Mouse (Mus musculus) gonadal fat pad, adult 2 months (tissue): ENCODE data around the gene Chd6. TPM values are rescaled to one million over a fixed set of nuclear protein-coding genes. Genes with fewer than 3 reads are reported as not detected.
"Not testable (repeated sequence)": the region's sequence is repeated elsewhere in the genome, so short reads cannot be mapped to it uniquely, and the experiment has no call there.

ENCODE experiments used
- DNase-seq: peaks from one replicate; pipeline ENCODE4 v3.0.0-alpha.2; 2012; ENCODE audit warnings: low read depth
- polyA plus RNA-seq: library from polyadenylated mRNA; depleted of rRNA; stranded (reverse); fragments of >200 nt; gene quantifications from 2 replicates; pipeline ENCODE4 v1.2.3, GENCODE M21; 2012

The Chd6 gene
- polyA plus RNA-seq, 1 experiment: 16.0 TPM

DNA sequence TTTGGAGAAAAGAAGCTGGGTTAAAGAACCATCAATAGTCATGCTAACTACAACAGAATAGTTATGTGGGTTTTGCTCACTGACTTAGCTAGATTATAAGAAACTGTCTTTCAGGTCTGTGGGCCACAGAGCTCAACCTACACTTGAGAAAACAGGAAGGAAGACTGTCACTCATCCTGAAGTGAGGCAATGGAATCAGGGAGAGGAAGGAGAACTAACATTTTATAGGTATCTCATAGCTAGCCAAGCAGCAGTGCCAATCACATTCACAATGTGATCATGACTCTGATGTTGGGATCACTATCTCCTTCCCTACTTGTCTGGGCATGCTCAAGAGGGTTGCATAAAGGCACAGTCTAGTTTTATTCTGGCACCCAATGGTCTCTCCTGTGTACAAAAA is 121.4 kb downstream of the Chd6 start:
- peak; percentile 64 for DNase-seq

DNA sequence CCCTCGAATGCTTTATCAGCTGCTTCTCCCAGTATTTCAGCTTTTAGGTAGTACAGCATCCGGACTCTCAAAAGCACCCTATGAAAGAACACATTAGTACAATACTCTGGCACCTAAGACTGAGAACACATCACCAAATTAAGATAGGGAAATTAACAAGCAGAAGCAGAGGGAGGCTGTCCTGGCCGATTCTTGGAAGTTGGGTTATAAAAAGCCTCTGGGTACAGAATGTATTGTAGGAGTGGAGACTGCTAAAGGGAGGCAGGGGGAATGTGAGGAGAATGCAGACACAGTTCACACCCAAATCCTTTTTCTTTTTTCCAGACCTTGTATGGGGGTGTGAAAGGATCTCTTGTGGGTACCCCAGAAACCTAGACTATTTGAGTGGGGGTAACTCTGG is 126.2 kb downstream of the Chd6 start:
- DNase-seq: no peak

DNA sequence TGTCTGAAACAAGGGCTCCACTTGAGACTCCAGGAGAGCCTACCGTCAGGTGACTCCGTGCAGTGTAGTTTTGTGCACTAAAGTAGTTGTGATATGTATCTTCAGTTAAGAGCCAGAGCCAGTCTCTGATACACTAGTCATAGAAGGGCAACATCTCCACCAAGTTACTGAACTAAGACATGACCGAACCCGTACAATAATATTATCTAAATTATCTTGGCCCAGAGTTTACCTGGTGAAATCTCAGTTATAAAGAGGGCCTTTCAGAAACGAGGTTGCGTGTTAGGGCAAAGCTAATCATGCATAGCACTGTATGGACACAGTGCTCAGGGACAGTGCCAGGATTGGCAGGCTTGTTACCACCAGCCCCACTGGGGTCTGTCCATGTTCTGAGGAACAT is 127.1 kb downstream of the Chd6 start:
- peak; percentile 63 for DNase-seq

DNA sequence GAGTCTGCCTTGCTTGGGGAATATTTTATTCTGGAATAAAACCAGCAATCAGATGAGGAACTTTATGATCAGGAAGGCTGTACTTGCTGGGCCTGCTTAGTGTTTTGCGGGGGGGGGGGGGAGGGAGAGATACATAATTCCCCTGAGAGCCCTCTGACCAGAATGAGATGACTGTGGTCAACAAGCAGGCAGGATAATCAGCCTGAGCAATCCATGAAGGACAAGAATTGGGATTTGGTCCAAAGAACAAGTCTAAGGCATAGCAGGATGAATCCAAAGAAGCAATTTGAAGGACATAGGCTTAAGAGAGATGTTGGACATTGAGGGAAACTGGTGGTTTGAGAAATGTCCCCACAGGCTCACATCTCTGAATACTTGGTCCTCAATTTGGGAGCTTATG is 130.2 kb downstream of the Chd6 start:
- no peak for DNase-seq

DNA sequence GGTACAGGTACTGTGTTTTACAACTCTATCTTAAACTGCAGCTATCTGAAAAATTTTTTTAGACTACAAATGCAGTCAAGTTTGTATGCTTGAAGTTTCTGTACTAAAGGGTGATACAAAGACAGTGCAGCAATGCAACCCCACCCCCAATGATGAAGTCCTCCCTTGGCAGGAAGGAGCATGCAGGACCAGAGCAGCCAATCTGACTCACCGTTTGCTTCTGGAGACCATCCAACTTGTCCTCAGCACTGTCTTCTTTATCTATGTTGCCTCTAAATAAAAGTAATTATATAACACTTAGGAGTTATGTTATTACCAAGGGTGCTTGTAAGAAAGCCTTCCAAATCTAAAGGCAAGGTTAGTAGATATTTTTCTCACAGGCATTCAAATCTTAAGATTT is 131.6 kb downstream of the Chd6 start:
- no peak for DNase-seq

DNA sequence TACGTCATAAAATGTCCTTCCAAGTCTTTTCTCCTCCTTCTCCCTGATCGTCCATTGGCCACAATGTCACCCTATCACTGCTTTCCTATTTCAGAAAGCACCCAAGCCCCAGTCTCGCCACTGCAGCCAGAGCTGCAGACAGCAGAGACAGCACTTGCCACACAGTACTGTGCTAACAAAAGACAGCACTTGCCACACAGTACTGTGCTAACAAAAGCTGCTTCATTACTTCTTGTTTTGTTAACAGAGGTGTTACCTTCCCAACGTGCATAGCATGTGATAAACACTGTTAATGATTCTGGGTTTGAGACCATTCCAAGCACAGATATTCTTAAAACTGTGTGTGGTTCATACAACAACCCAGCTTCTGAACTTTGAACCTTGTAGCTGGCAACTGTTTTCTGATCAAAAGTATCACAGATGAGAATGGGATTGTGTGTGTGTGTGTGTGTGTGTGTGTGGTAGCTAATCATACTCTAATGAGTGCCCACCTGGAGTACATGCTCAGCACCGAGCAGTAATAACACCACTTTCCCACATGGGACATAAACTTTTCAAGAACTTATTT is 135.1 kb downstream of the Chd6 start:
- DNase-seq: no peak

DNA sequence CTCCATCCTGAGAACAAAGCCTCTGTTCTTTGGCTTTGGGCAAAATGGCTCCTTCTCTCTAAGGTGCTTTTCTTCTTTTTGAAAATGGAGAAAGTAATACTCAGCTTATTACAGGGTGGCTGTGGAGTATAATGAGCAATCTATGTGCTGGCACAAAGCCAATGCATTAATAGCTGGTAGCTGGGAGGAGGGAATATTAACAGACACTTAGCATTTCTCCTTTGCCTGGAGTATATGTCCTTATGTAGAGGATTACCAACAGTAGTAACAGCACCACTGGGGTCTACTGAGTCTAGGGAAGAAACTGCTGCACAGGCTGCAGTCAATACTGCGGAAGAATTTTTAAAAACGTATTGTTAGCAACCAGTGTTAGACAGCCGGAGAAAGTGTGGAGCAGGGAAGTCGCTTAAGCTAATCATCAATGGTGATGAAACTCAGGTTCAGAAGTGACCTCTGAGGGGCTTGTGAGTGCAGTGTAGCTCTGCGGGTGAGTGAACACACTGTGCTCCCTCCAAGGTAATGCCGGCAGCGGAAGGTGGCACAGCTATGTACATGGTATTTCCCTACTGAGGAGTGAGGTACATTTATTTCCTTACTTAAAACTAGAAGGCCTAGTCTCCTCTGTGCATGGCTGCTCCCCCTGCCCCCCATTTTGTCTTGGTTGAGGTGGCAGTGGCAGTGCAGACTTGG is 136.6 kb downstream of the Chd6 start:
- DNase-seq: no peak

DNA sequence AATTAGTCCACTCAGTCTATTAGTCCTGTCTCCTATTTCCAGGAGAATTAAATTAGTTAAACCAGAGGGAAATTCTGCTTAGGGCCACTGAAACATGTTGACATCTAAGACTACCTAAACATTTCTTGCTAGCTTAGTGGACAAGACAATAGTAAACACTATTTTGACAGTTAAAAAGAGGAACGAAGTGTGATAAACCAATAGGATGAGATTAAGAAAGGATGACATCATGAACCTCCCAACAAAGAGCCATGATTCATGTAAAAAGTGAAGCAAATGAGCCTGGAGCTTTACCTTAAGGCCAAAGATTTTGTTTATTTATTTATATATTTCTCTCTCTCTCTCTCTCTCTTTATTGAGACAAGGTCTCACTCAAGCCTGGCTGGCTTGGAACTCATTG is 146.7 kb downstream of the Chd6 start:
- DNase-seq: no peak

DNA sequence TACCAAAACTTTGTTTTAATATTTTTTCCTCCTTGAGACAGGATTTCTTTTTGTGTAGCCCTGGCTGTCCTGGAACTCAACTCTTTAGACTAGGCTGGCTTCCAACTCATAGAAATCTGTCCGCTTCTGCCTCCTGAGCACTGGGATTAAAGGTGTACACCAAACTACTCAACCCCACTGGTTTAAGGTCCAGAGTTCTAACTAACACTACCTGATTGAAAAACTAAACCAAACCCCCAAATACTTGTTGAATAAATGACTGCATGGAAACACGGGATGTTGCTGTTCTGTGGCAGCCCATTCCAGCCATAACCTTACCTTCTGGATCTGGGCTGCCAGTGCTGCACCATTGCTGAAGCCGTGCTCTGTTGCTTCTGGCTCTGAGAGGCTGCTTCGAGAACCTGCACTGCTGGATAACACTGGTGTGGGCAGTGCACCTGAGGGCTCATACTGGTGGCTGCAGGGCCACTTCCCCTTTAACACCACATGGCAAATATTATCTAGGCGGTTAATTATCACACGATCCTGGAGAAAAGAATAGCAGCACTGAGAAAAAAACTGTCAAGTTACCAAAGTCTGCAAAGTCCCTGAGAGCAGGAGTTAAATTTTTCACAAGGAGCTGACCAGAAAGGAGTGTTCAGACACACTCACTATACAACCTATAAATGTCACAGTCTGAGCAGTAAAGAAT is 147.8 kb downstream of the Chd6 start:
- DNase-seq: no peak

DNA sequence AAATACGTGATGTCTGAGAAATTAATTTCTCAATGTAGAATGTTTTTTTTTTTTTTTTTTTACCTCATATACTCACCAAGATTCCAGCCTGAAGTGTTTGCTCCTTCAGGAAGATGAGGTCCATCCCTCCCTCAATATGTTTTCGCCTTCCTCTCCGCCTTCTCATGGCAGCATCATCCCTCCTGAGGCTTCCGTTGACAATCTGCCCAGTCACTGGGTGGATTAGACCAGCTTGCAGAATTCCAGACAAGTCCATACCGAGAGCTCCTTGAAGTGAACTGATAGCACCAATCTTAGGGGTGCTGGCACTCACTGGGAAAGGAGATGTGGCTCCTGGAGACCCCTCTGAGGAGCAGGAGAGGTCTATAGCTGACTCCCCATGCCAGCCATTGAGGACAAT is 149.0 kb downstream of the Chd6 start:
- DNase-seq: no peak

DNA sequence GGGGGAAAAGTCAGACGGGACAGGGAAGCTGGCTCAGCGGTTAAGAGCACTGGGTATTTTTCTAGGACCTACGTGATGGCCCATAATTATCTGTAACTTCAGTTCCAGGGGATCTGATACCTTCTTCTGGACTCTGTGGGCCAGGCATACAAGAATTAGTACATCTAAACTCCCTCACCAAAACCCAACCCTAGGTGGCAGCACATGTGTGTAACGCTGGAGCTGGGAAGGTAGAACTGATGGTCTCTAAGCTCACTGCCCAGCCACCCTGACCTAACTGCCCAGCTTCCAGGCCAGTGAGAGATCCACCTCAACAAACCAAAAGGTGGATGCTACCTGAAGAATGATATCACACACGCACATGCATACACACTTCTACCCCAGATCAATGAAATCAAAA is 150.1 kb downstream of the Chd6 start:
- no peak for DNase-seq

DNA sequence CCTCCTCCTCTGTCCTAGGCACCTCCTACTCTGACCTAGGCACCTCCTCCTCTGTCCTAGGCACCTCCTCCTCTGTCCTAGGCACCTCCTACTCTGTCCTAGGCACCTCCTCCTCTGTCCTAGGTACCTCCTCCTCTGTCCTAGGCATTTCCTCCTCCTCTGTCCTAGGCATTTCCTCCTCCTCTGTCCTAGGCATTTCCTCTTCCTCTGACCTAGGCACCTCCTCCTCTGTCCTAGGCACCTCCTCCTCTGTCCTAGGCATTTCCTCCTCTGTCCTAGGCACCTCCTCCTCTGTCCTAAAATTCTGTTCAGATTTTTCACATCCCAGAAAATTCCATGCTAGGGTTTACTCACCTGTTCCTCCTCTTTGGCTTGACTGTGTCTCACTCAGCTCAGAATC is 151.1 kb downstream of the Chd6 start:
- DNase-seq: not testable (repeated sequence)

DNA sequence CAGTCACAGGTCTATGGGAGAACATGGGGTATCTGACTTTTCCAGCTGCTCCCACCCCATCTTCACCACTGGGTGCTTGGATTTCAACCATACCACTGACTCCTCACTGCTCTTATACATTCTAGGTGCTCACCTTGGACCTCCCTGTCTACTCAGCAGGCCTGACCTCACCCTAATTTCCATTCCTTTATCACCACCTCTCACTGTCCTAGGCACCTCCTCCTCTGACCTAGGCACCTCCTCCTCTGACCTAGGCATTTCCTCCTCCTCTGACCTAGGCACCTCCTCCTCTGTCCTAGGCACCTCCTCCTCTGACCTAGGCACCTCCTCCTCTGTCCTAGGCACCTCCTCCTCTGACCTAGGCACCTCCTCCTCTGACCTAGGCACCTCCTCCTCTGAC is 151.6 kb downstream of the Chd6 start:
- DNase-seq: not testable (repeated sequence)

DNA sequence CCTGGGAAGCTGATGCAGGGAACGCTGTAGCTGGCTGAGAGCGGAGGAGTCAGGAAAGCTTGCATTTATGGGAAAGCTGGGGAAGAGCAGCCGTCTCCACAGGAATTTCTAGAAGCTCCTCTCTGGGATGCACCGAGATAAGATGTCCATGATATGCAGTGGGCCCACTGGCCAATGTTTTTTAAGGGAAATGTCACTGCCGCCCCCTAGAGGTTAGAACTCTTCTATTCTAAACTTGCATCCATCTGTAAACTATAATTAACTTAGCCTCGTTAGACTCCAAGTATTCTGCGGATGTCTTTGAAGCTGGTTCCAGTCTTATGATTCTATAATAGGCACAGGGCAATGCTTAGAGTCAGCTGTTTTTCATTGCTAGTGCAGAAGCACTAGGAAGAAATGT is 153.5 kb downstream of the Chd6 start:
- no peak for DNase-seq

DNA sequence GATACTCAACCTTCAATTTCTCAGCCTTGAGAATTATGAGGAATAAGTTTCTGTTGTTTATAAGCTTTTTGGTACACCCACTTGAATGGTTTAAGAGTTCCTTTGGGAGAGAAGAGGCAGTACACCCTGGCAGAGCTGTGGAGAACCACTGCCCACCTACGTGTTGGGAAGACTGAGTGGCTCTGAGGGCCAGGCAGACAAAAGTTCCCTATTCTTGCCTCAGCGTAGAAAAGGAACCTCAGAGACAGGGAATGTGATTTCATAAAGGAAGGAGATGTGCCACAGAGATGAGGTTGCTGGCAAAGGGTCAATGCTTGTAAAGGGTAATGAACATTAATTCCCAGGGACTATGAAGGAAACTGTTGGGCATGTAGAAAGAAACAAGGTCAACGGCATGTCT is 154.3 kb downstream of the Chd6 start:
- no peak for DNase-seq

DNA sequence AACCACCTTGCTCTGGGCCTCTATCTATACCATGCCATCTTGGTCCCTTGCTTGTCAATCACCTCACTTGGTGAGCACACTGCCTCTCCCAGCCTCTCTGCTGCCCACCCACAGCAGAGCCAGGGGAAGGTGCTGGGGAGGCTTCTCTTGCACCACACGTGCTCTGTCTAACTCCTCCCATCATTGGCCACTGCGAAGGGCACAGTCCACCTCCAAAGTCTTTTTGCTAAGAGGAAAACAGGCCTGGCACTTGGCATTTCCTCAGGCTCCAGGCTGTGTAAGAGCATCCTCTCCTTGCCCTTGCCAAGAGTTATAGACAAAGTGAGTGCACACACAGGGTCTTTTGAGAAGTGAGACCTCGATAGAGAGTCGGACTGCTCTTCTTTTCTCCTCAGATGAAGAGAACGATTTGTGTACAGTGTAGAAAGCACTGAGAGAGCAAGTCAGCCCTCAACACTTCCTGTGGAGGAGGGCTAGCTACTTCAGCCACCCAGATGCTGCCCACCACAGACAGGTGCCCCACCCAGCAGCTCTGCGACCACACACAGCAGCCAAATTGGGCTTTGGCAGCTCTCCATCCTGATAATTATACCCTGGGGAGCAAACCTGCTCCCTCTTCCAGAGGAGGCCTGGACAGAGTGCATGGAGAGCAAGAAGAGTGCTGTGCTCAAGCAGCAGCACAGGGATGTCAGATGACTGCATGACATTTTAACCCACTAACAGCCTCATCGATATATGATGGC is 155.6 kb downstream of the Chd6 start:
- DNase-seq: no peak

DNA sequence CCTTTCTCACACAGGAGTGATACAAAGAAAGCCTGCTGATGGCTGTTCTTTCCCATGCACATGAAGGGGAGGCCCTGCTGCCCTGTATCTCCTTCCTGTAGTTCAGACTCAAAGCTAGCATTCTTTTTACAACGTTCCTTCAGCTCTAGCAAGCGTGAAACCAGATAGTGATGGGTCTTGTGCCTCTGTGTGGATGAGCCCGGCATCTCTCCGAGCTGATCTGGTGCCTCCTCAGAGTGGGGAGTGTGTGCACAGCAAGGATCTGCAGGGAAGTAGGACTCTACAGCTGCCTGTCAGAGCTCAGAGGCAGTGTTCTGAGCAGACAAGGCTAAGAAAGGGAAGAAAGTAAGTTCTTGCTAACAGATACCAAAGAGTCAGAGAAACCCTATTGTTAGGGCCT is 157.3 kb downstream of the Chd6 start:
- DNase-seq: no peak

DNA sequence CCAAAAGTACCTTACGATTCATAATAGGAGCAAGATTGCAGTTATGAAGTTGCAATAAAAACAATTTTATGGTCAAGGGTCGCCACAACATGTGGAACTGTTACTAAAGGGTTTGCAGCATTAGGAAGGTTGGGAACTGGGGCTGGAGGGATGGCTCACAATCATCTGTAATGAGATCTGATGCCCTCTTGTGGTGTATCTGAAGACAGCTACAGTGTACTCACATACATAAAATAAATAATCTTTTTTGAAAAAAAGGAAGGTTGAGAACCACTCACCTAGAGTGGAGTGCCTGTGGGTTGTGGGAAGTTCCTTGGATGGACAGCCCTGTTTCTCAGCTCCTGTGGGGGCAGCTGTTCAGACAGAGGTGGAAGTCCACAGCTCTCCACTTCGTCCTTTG is 166.4 kb downstream of the Chd6 start:
- DNase-seq: no peak

DNA sequence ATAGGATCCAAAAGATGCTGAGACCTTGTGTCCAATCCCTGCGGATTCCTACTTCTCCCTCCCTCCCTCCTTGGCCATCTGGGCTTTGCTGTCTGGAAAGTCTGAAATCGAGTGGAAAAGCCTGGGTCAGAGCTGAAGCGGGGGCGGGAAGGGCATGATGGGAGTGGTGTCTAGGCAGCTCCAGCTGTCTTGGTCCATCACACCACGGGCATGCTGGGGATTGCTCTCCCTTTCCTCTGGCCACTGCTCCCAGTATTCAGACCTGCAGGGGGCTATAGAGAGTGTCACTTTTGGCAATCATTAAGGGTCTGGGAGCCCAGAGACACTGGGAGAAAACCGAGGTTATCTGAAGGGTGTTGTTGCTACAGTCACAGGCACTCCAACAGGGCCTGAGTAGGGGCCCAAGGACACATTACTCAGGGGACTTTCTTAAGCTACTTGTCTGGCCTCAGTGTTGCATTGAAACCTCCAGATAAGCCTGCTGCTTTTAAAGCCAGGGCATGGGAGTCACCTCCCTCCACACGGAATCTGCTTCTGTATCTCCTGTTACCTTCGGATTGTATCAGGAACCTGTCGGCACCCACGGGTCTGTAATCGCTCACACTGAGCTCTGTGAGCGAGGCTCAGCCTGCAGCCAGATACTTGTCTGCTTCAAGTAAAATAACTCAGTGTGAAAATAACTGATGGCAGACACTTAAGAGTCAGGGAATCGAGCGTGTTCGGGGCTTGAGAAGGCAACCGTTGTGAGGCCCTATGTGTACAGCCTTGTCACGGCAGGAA is 167.8 kb downstream of the Chd6 start:
- no peak for DNase-seq

DNA sequence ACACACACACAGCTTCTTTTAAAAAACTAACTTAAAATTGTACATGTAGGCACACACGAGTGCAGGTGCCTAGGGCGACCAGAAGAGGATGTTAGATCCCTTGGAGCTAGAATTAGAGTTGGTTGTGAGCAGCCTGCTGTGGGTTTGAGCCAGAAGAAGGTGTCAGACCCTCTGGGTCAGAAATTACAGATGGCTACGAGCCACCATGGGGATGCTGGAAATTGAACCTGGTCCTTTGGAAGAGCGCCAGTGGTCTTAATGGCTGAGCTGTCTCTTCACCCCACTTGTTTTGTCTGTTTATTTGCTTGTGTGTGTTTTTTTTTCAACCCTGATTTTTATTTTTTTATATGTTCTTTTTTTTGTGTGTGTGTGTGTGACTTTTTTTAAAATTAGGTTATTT is 174.4 kb downstream of the Chd6 start:
- DNase-seq: no peak

DNA sequence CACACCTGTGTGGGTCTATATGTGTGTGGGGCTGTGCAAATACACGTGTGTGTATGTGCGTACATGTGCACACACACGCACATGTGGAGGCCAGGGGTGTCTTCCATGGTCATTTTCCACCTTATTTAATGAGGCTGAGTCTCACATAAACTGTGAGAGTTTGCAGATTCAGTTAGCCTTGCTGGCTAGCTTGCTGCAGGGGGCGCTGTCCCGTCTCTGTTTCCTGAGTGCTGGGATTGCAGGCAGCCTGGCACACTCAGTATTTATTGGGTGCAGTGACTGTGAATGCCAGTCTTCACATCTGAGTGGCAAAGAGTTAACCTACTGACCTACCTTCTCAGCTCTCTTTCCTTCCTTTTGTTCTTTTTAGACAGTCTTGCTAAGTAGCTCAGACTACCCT is 175.0 kb downstream of the Chd6 start:
- no peak for DNase-seq

DNA sequence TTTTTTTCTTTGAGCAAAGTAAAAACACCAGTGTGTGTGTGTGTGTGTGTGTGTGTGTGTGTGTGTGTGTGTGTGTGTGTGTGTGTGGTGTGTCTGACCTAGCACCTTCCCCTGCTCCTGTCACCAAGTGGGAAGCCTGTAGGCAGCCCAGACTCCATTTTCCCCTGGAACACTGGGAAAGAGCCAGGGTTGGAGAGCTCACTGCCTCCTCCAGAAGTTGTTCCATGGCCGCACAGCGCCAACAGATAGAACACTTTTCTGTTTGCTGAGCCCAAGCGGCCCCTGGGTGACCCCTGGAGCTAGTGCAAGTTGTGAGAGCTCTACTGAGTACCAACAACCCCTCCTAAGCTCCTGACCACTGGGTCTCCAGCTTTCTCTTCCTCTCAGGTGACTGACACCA is 175.9 kb downstream of the Chd6 start:
- no peak for DNase-seq
